Mouse (Mus musculus): ENCODE data around the gene Nfia.

The Nfia gene

DNA sequence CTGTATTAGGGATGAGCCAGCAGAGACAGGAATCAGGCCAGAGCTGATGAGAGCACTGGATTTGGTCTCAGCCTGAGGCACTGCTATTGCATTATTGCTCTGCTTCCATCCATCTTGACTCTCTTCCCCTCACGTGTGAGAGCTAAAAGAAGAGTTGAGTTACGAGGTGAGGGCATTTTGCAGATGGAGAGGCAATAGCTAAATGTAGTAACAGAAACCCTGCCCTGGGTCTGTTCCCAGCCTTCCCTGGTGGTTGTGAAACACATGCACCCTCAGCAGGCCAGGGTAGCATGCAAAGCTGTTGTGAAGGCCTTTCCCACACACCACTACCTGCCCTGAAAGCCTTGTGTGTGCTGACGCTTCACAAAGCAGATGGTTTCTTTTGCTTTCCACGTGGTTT, 86.9 kb downstream of the Nfia start:
- in situ Hi-C loops (cut with MboI; ENCODE audit: unreplicated experiment in 2 of 2), result no loop called here

DNA sequence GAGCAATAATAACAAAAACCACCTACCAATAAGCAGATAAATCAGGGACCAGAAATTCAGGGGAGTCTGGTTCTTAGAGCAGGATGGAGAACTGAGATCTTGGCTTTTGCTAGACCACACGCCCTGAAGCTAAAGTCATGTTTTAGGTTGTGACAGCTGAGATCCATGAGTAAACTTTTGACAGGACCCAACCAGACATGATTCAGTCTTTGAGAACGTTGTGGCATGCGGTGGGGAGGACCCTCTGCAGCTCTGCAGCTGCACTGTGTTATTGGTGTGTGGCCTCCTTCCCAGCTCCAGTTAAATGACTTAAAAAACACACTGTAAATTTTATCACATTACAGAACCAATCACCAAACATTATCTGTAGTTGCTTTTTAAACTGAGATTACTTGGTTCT, 87.8 kb downstream of the Nfia start:
- in situ Hi-C loops (cut with MboI; ENCODE audit: unreplicated experiment in 2 of 2), result no loop called here

DNA sequence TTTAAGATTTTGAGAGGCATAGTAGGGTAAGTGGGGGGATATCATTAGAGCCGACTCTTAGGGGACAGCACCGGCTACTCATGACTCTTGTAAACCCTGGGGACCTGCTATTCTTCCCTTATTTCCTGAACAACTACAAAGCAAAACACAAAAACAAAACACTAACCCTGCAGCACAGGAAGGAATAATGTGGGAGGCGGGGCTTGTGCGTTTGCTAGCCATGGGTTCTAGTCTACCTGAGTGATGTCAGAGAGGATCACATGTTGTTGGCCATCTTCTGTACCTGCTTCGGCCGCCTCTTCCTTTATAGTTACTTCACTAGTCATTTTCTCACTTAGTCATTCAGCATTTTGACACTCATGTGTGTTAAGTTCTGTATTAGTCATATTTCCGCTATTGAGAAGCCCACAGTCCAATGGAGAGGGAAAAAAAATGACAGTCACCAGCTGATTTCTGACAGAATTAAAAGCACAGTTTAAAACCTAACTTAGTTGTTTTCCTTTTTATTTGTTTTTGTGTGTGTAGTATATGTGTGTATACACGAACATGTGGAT, 88.3 kb downstream of the Nfia start:
- in situ Hi-C loops (cut with MboI; ENCODE audit: unreplicated experiment in 2 of 2), result no loop called here

DNA sequence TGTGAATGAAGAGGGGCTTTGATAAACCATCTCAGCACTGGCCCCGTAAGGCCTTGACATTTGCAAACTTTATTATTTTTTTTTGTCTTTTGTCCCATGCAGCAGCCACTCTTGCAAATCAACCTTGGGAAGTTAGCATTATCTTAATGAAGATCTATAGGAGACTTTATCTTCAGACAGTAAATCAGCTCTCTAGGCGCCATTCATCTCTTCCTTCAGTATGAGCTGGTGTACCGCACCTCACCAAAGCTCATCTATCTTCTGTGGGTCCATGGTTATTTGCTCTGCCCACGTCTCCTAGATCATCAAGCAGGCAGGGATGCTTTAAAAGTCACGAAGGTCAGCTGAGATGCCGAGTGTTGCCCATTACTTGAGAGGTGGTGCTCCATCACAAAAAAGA, 89.8 kb downstream of the Nfia start:
- in situ Hi-C loops (cut with MboI; ENCODE audit: unreplicated experiment in 2 of 2), result no loop called here

- in situ Hi-C loops (cut with MboI; ENCODE audit: unreplicated experiment in 2 of 2), result no loop called here
Observed at GRCm38 (mm10) chr4:97864276-97864675, 91.7 kb downstream of the Nfia start.

DNA sequence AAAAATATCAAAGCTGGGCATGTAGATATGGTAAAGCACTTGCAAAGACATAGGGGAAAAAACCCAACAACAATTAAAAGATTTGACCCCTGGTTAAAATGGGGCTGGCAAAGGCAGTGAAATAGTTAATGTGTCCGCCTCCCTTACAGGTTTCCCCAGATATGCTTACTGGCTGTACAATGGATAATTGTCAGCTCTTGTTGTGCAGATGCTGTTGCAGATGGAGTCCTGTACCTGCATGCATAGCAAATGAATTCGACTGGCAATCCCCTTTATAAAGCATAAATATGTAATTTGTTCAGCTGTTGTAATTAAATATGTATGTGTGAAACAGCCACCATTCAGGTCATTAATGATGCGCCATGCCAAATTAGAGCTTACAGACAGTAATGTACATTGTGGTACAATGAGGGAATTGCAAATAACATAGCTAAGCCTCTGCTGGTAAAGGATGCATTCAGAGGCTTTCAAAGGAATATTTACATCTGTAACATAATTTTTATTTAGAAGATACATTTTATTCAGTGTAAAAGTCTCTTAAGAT, 92.9 kb downstream of the Nfia start:
- in situ Hi-C loops (cut with MboI; ENCODE audit: unreplicated experiment in 2 of 2), result no loop called here

- in situ Hi-C loops (cut with MboI; ENCODE audit: unreplicated experiment in 2 of 2), result no loop called here
Observed at GRCm38 (mm10) chr4:97866463-97866862, 93.9 kb downstream of the Nfia start.

- in situ Hi-C loops (cut with MboI; ENCODE audit: unreplicated experiment in 2 of 2), result no loop called here
Observed at GRCm38 (mm10) chr4:97868307-97868937, 95.9 kb downstream of the Nfia start.

- in situ Hi-C loops (cut with MboI; ENCODE audit: unreplicated experiment in 2 of 2), result no loop called here
Observed at GRCm38 (mm10) chr4:97868938-97869440, 96.5 kb downstream of the Nfia start.

GRCm38 (mm10) chr4:97869451-97869850, 96.9 kb downstream of the Nfia start:
- in situ Hi-C loops (cut with MboI; ENCODE audit: unreplicated experiment in 2 of 2), result no loop called here

DNA sequence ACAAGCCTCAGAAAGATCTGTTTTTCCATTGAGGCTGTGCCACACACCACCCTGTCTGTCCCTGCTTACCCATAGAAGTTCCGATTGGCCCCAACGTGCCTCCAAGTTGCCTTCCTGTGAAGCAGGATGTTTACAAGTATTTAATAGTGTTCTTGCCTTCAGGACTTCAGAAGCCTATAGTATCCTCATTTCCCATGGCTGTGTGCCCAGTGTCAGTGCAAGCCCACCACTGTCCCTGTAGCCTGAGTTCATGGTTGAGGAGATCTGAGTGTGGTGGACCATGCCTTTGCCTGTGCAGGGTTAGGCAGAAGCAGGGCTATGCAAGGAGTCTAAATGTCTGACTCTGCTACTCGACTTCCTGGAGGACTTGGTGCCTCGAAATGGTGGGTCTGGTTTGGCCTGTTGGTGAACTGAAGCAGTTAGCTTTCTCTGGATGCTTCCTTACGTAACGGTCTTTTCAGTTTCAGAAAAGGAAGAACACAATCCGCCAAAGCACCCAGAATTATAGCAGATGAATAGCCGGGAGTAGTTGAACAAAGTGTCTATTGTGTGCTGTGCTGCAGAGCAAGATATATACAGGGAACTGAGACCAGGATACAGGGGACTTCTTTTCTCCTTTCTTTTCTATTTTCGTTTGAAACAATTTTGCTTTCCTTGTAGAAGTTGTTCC, 99.4 kb downstream of the Nfia start:
- in situ Hi-C loops (cut with MboI; ENCODE audit: unreplicated experiment in 2 of 2), result no loop called here

GRCm38 (mm10) chr4:97874916-97875315, 102.4 kb downstream of the Nfia start:
- in situ Hi-C loops (cut with MboI; ENCODE audit: unreplicated experiment in 2 of 2), result no loop called here

GRCm38 (mm10) chr4:97875901-97876300, 103.4 kb downstream of the Nfia start:
- in situ Hi-C loops (cut with MboI; ENCODE audit: unreplicated experiment in 2 of 2), result no loop called here

DNA sequence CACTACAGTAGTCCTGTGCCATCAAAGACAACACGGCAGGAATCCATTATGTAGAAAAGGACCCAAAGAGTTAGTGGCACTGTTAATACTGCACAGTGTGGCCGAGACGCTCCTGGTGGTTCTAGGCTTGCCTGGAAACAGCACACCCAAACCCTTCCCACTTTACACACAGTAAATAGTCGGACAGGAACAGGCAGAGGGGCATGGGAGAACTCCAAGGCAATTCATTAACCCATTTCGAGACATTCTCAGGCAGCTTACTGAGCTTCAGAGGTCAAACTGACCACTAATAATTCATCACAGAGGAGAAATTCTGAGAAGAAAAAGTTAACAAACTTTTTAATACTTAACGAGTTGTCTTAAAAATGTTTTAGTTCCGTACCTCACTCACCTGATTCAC, 107.2 kb downstream of the Nfia start:
- in situ Hi-C loops (cut with MboI; ENCODE audit: unreplicated experiment in 2 of 2), result no loop called here

DNA sequence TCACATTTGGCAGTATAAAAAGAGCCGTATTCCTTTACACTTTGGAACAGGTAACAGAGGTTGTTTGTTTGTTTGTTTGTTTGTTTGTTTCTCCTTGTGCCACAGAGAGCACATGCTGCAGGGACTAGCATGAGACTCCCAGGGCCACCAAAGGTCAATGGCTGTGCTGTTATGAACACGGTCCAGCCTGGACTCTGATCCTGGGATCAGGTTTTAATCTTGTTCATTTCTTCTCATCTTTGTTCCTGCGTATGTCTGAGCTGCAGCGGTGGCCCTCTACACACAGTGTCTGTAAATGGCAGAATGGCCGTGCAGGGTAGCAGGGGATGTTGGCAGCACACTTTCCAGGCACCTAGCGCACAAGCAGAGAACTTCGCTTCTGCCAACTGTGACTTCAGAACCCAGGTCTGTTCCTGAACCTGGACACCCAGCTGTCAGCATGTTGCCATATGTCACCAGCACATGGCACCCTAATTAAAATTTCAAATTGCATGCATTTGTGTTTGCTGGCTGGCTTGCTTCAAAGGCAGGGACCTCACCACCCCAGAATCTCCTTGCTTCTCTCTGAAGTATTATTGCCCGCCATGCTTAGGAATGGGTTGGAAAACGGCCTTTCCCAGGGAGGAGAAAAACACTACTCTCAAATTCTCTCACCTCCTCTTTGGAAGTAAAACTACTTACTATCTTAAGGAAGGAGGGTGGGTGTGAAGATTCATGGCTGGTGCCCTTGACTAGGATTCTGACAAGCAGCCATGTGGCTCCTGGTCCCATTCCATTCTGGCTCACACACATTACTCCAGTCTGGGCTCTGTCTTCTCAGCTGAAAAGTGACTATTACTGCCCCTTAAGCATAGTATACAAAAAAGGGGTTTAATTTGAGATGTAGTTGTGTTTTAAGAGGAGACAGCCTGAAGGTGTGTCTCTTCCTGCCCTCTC, 107.9 kb downstream of the Nfia start:
- in situ Hi-C loops (cut with MboI; ENCODE audit: unreplicated experiment in 2 of 2), result no loop called here

GRCm38 (mm10) chr4:97885574-97885973, 113.0 kb downstream of the Nfia start:
- in situ Hi-C loops (cut with MboI; ENCODE audit: unreplicated experiment in 2 of 2), result no loop called here

GRCm38 (mm10) chr4:97886220-97886619, 113.7 kb downstream of the Nfia start:
- in situ Hi-C loops (cut with MboI; ENCODE audit: unreplicated experiment in 2 of 2), result no loop called here

DNA sequence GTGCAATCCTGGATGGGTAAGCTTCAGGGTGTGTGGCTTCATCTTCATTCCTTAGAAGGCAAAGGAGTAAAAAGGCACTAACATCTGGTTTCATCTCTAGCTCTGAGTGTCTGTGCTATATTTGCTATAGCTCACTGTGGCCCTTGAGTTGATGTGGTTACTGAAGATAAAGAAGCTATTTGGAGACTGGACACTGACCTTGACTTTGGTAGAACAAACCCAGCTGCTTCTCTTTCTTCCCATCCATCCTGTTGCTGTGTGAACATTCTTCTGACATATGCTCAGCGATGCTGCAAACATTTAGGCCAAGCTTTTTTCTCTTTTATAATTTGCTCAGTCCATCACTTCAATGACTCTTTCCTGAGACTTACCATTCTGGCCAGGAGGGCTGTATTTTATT, 114.7 kb downstream of the Nfia start:
- in situ Hi-C loops (cut with MboI; ENCODE audit: unreplicated experiment in 2 of 2), result no loop called here

DNA sequence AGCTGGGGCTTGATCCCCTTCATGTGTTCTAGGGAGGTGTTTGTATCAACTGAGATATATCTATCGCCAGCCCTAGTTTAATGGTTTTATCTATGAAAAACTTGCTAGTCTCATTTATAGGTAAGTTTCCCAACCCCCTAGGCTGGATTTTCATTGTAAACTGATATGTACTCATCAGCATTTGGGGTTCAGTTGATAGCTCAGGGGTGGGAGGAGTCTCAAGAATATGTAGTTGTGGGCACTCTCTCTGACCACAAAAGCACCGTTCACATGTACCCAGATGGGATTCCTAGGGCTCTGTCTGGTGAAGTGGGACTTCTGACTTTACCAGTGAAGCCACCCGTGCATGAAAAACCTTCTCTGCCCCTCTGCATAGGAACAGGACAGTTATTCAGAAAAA, 118.5 kb downstream of the Nfia start:
- in situ Hi-C loops (cut with MboI; ENCODE audit: unreplicated experiment in 2 of 2), result loop anchor here in 1 of 2 experiments (10.0 kb wide), 1 partner anchor 544 kb away; no protein-coding TSS in a partner anchor

DNA sequence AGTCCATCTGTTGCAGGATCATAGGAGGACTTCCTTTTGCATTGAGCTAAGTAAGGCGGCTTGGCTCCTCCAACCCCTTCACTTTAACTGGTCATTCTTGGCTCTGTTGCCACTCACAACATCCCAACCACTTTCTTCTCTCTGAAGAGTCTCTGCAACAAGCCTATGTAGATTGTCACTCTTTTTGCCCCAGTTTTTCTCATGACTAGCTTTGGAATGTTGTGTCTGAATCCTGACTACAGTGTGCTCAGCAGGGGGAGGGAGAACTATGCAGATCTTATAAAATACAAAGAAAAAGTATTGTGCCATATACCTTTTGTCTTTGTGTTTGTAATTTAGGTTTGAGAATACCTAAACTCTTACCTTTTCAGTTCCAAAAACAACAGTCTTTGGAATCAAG, 119.1 kb downstream of the Nfia start:
- in situ Hi-C loops (cut with MboI; ENCODE audit: unreplicated experiment in 2 of 2), result loop anchor here in 1 of 2 experiments (10.0 kb wide), 1 partner anchor 543 kb away; no protein-coding TSS in a partner anchor

Measured in v-Abl transformed pro-B cells (cell line).